Mouse (Mus musculus): ENCODE data around the gene Aif1.

The Aif1 gene

DNA sequence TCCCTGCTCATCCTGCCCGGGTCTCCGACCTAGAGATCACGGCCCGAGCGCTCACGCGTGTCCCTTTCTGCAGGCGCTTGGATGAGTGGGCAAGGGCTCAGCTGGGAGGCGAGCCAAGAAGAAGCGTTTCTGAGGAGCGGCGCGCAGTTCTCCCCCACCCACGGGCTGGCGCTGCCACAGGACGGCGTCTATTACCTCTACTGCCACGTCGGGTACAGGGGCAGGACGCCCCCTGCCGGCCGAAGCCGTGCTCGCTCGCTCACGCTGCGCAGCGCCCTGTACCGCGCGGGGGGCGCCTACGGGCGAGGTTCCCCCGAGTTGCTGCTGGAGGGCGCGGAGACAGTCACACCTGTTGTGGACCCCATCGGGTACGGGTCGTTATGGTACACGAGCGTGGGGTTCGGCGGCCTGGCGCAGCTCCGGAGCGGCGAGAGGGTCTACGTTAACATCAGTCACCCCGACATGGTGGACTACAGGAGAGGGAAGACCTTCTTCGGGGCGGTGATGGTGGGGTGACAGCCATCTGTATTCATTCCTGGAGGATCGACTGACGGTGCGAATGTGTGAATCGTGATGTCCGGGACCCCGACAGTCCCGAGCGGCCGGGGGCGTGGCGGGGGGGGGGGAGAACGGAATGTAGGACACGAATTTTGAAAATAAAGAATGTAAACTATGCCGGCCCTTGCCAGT, 19.9 kb upstream of the Aif1 start:
- no peak for DNase-seq (ENCODE audit: extremely low read depth, low read depth, low spot score)

DNA sequence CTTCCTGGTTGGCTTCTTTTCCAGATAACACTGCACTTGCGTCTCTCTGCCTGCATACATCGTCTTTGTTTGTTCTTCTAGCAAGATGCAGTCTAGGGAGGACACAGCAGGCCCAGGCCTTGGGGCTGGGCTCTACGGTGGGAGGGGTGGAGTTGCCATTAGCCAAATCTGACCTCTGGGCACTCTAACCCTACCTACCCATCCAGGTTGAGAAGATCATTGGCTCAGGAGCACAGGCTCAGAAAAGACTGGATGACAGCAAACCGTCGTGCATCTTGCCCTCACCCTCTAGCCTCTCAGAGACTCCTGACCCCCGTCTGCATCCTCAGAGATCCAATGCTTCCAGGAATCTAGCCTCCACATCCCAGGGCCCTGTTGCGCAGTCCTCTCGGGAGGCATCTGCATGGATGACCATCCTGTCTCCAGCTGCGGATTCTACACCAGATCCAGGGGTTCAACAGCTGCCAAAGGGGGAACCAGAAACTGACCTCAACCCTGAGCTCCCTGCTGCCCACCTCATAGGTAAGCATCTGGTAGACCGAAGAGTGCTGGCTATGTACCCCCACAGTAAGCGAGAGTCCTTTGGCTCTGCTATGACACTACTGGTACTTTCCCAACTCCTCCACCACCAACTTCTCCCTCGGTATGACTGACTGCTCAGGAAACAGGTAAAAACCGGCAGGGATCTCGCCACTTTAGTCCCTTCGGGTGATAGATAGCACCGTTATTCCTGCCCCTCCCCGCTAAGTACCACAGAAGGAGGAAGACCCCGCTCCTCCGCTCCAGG, 19.2 kb upstream of the Aif1 start:
- no peak for DNase-seq (ENCODE audit: extremely low read depth, low read depth, low spot score)

DNA sequence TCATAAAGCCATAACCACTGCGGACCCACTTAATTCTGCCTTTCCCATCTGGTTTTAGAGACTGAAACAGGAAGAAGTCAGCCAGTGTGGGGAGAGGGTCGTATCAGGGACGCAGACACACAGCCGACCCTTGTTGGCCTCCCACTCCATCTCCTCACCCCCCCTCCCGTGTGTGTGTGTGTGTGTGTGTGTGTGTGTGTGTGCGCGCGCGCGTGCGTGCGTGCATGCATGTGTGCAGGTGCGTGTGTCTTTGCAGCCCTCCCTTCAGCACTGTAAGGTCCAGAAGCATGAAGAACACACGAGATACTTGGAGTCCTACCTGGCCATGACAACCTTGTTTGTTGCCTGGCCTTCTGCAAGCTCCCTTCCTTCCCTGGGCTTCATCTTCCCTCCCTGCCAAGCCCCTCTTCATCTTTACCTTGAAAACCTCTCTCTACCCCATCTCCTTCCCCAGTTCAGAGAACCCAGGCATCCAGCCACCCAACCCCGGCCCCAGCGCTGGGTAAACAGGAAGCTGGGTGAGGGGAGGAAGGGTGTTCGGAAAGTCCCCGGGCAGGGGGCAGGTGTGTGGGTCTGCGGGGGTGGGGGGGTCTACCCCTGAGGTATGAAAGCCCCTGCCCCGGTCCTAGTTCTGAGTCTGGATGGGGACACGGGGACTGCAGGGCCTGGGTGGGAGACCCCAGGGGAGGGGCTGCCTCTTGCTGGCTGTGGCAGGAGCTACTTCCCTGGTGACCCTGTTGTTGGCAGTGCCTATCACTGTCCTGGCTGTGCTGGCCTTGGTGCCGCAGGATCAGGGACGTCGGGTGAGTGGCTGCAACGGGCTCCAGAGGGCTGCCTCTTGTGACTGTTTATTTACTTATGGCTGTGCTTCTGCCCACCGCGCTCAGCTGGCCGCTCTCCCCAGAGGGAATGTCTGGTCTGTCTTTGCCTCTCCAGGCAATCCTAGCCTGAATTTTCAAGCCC, 18.3 kb upstream of the Aif1 start, which contains the start of gene Ltb:
Ltb (plus strand) TSS at position 559 of the 963 bp plus-strand sequence.
- DNase-seq (ENCODE audit: extremely low read depth, low read depth, low spot score) = no peak

DNA sequence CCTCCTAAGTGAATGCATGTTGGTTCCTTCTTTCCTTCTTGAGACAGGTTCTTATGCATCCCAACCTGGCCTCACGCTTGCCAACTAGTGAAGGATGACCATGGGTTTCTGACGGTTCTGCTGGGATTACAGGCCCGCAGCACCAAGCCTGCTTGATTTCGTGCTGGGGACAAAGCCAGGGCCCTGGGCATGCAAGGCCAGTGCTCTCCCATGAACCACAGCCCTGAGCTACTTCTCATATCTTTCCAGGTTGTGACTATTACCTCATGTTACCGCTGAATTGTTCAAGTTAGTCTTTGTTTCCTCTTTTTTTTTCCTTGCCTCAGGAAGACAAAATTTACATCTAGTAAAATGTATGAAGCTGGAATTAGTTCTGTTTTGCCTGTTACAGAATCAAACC, 17.1 kb upstream of the Aif1 start:
- DNase-seq (ENCODE audit: extremely low read depth, low read depth, low spot score) = no peak

DNA sequence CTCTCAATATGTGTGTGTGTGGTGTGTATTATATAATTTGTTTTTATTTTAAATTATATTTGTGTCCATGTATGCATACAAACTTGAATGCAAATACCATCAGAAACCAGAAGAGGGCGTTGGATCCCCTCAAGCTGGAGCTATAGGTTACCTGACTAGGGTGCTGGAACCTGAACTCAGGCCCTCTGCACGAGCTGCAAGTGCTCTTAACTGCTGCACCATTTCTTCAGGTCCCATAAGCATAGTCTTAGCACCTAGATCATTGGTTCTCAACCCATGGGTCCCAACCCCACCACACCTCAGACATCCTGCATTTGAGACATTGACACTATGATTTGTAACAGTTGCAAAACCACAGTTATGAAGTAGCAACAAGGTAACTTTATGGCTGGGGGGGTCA, 15.9 kb upstream of the Aif1 start:
- DNase-seq (ENCODE audit: extremely low read depth, low read depth, low spot score) = no peak

DNA sequence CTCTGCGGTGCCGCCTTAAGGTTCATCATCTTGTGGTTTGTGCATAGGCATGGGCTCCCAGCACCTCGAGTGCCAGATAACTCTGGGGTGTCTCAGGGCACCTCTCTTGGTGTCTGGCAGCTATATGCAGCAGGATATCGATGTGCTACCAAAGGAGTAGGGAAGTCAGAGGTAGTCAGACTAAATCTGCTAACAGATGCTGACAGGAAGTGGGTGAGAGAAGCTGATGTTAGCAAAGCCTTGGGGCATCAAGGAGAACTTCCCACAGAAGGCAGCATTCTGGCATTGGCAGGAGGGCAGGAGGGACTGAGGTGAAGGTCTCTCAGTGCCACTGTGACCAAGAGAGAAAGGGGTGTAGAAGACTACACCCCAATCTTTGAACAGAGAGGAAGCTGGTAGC, 14.2 kb upstream of the Aif1 start:
- DNase-seq (ENCODE audit: extremely low read depth, low read depth, low spot score) = no peak

DNA sequence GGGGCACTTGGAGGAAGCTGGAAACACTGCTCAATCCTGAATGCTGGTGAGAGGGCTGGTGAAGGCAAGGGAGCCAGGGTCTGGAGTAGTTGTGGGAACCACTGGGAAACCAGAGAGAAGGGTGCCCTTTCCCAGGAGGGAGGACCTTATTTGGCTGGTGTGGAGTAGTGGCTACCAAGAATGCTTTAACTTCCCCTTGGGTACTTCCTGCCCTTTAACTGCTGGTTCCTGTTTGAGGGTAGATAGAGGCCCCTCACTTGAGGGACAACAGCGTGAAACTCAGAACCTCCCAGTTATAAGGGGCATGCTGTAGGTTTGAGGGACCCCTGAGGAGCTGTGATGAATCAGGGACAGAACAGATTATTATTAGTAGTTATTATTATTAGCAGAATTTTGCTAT, 13.3 kb upstream of the Aif1 start:
- DNase-seq (ENCODE audit: extremely low read depth, low read depth, low spot score) = no peak

DNA sequence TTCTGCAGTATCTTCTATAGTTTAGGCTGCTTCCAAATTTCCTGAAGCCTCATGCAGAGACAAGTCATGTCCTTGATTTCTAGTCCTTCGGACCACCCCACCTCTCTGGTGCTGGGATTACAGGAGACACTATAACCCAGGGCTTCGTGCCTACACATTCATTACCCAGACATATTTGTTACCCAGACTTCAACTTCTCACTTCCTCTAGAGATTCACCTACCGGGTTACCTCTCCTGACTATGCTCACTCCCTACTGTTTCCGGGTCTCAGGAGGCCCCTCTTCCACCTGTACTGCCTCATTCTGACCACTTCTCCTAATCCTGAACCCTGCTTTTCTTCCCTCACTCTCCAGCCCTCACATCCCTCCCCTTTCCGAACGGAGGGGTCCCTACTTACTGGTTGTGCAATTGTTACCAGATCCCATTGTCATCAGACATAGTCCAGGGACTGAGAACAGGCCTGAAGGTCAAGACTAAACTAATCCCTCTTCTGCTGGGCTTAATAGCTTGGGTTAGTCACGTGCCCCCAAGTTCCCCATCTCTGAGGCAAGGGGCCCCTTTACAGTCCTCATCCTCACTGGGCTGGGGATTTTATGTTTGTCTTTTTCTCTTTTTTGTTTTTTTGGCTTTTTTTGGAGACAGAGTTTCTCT, 12.2 kb upstream of the Aif1 start, which contains the start of gene Lst1:
Lst1 (minus strand) TSS at position 481 of the 652 bp plus-strand sequence.
- DNase-seq (ENCODE audit: extremely low read depth, low read depth, low spot score) = no peak

DNA sequence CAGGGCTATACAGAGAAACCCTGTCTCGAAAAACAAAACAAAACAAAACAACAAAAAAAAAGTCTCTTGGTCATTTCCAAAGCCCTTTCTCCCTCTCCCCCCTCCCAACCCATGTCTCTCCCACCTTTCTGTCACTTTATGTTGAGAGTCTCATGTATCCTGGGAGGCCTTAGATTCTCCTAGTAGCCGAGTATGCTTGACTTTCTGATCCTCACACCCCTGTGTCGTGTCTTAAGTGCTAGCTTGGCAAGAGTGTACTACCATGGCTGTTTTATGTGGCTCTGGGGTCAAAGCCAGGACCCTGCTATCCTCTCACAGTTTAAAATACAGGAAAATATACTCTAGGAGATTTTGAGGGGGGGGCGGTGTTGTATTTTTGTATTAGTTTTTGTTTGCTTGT, 11.5 kb upstream of the Aif1 start:
- DNase-seq (ENCODE audit: extremely low read depth, low read depth, low spot score) = no peak

DNA sequence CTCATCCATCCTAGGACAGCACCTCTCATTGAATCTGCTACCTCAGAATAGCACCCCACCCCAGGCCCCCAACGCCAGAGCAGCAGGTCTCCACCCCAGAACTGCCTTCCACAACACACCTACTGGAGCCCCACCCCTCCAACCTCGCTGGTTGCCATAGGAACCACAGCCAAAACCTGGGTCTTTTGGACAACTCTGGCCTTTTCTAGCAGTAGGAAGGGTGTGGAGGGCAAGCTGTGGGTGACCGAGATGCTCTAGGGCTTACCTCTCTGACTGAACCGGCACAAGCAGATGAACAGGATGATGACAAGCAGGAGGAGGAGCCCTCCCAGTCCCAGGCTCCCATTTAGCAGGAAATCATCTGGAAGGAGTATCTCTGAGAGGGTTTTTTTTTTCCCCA, 10.8 kb upstream of the Aif1 start:
- no peak for DNase-seq (ENCODE audit: extremely low read depth, low read depth, low spot score)

DNA sequence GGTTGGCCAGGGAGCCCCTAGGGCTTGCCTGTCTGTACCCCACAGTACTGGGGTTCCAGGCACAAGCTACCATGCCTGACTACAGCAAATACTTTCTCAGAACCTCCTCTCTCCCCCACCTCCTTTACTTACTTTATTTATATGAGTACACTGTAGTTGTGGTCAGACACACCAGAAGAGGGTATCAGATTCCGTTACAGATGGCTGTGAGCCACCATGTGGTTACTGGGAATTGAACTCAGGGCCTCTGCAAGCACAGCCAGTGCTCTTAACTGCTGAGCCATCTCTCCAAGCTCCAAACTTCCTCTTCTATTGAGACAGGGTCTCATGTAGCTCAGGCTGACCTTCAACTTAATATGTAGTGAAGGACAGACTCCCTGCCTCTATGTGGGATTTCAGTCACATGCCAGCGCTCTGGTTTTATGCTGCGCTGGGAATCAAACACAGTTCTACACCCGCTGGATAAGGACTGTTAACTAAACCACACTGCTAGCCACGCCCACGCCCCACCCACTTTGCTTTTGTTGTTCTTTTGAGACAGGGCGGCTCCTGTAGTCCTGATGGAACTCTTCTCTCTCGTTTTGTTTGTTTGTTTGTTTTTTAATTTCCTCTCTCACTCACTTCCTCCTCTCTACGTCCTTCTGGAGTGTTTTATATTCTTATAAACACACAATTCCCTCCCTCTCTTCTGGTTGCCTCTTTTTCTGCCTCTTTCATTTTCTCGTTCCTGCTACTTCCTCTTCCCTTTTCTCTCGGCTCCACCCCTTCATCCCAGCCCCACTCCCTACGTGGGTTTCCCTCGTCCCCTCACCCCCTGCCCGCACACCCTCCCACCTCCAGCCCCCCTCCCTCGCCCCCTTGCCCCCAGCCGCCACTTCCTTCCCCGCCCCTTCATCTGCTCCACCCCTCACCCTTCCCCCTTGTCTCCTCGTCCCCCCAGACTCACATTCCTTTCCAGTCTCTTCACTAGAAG, 10.1 kb upstream of the Aif1 start:
- no peak for DNase-seq (ENCODE audit: extremely low read depth, low read depth, low spot score)

DNA sequence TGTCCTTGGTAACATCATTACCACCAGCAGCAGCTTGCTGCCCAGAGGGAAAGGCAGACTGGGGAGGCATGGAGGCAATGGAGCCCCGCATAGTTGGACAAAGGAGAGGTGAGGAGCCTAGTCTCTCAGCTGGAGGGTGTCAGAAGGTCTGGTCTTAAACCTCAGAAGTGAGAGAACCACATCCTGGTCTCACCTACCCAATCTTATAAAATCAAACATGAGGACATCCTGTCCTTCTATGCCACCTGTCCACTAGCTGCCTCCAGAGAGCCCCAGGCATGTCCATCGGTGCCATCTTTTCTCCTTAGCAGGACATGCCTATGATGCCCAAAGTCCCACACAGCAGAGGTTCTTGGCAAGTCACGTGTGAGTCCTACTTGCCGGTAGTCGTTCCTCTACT, 4.2 kb upstream of the Aif1 start:
- no peak for DNase-seq (ENCODE audit: extremely low read depth, low read depth, low spot score)

DNA sequence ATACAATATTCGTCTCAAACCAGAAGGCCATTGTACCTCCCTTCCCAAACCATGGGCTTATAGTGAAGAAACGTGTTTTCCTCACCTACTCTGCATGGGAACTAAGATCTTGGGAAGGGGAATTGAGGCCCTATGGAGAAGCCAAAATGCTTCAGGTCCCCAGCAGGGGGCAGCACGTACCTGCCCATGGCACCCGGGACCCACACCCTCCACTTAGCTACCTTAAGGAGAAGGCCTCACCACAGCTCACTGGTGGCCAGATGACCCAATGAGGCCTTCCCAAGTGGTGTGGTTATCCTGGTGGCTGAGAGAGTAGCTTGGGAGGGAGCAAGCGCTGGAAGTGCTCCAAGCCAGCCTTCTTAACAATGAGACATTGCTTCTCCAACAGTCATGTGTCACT, 2.7 kb upstream of the Aif1 start:
- no peak for DNase-seq (ENCODE audit: extremely low read depth, low read depth, low spot score)

DNA sequence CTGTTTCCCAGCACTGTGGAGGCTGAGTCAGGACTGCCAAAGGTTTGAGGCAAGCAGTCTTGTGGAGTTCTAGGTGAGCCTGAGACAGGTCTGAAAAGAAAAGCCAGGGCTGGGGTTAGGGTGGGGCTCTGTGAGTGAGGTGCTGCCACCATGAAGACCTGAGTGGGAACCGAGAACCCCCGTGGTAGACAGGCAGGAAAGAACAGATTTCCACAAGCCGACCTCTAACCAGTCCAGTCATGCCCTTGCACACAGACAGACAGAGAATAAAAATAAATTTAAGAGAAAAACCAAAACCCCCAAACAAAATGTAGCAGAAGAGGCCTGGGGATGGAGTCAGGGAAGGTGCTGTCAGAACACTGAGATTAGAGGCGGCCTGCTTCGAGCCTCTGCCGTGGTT, 486 bp downstream of the Aif1 start:
- no peak for DNase-seq (ENCODE audit: extremely low read depth, low read depth, low spot score)

DNA sequence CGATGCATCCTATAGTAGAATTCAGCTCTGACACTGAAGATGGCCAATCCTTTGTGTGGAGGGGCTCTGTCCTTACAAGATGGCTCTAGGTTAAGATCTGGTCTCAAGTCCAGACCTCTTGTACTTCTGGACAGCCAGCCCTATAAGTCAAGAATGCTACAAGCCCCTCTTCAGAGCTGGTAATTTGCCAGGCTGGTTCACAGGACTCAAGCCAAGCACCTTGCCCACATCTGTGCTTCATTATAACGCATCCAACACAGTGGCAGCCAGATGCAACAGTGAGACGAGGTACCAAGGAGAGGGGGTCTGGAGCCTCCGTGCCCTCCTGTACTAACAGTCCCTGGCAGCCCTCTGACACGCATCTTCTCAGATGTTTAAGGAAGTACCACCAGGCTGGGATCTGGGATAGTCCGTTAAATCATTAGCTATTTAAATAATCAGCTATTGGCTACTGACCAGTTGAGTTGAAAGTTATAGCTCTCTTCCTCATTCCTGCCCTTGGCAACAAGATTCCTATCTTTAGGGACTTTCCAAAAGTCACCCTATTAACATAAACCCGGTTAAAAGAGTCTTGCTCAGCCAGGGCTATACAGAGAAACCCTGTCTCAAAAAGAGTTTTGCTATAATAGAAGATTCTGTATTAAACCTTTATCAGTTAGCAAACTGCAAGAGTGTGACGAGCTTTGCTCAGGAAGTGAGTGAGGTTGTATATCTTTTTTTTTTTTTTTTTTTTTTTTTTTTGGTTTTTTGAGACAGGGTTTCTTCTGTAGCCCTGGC, 1.5 kb downstream of the Aif1 start:
- DNase-seq (ENCODE audit: extremely low read depth, low read depth, low spot score) = no peak

DNA sequence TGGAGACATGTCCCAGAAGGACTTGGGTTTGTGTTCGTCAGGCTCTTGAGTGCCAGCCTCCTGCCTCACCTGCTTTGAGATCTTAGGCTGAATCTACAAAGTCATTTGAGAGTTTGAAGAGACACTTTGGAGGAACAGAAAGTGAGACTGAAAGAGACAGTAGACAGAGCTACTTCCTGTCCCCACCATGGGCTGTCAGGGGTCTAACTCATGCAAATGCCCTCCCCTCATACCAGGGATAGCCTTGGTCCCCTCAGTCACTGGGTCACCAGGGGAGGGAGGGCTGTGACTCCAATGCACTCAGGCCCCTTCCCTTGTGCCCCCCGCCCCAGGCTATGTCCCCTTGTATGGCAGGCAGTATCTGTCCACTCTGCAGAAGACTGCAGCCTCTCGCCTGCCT, 2.5 kb downstream of the Aif1 start:
- no peak for DNase-seq (ENCODE audit: extremely low read depth, low read depth, low spot score)

DNA sequence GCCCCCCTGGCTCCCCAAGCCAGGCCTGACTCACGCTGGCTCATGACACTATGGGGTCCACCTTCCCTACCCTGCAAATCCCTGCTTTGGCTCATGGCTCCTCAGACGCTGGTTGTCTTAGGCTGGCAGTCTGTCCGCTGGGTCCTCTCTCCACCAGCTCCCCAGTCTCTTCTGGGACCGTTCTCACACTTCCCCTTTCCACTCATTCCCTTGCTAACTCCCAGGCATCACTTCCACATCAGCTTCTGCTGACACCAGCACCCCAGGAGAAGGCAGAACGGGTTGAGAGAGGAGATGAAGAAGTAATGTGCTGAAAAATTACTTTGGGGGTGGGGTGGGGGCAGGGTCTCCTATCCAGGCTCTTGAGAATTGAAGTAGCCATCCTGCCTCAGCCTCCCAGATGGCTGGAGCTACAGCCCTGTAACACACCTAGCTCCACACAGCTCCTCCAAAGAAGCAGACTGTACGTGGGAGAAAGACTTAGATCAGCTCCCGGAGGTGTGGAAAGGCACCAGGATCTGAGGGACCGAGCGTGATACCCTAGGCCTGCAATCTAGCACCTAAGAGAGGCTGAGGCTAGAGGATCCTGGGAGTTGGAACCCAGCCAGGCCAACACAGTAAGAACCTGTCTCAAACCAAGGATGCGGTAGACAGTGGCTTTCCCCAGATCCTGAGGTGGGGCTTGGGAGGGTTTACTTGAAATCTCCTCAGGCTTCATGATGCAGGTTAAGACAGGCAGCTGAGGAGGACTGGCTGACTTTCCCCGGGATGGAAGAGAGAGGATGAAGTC, 3.2 kb downstream of the Aif1 start:
- no peak for DNase-seq (ENCODE audit: extremely low read depth, low read depth, low spot score)

DNA sequence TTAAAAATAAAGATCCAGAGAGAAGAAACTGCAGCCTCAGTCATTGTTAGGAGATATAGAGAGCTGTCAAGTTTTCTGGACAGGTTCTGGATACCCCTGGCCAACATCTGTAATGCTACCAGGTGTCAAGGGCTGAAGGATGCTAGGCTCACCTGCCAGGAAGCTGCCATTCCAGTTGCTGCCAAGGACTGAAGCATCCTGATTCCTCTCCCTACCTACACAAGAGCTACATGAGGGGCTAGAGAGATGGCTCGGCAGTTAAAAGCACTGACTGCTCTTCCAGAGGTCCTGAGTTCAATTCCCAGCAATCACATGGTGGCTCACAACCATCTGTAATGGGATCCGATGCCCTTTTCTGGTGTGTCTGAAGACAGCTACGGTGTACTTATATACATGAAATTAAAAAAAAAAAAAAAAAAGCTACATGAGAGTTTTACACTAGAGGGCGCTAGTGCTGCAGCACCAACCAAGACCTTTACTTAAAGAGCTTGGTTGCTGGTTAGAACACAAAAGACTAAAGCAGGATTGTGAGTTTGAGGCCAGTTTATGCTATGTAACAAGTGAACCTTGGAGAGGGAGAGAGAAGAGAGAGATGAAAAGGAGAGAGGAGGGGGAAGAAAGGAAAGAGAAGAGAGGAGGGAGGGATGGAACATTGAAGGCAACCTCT, 7.2 kb downstream of the Aif1 start:
- no peak for DNase-seq (ENCODE audit: extremely low read depth, low read depth, low spot score)

Measured in fat pad, adult 2 months (tissue).